Mouse (Mus musculus): ENCODE results near the gene Prrxl1. TPM values are rescaled to one million over a fixed set of nuclear protein-coding genes. Genes with fewer than 3 reads are reported as not detected.
A peak's percentile ranks its signal among the peaks of the same experiment; 100 is the strongest.

The Prrxl1 gene
- total RNA-seq (2021): not detected
- long read RNA-seq, experiment 1: 0 reads
- long read RNA-seq, experiment 2: 0 reads

- peak; percentile 35 for DNase-seq
- H3K27ac ChIP-seq: no peak within 1 kb of the TSS
- intact Hi-C loops (cut with DNase I): no loop called here
- peak within 1 kb of the TSS; percentile 57 for H3K4me3 ChIP-seq
- TF ChIP-seq CTCF (IDR thresholded peaks at IDR 0.05): no peak
Measured at GRCm38 (mm10) chr14:32599290-32600041, at the start of gene Prrxl1. Prrxl1 (plus strand) TSS chr14:32599407.

GRCm38 (mm10) chr14:32551854-32552253 lies 47.4 kb upstream of the Prrxl1 start:
- peak; percentile 31; the same call in 1 of the 2 replicates for TF ChIP-seq CTCF (IDR thresholded peaks at IDR 0.05)
- H3K27ac ChIP-seq: no peak overlapping the region
- H3K4me3 ChIP-seq: no peak overlapping the region
- DNase-seq: no peak
- intact Hi-C loops (cut with DNase I): no loop called here

DNA sequence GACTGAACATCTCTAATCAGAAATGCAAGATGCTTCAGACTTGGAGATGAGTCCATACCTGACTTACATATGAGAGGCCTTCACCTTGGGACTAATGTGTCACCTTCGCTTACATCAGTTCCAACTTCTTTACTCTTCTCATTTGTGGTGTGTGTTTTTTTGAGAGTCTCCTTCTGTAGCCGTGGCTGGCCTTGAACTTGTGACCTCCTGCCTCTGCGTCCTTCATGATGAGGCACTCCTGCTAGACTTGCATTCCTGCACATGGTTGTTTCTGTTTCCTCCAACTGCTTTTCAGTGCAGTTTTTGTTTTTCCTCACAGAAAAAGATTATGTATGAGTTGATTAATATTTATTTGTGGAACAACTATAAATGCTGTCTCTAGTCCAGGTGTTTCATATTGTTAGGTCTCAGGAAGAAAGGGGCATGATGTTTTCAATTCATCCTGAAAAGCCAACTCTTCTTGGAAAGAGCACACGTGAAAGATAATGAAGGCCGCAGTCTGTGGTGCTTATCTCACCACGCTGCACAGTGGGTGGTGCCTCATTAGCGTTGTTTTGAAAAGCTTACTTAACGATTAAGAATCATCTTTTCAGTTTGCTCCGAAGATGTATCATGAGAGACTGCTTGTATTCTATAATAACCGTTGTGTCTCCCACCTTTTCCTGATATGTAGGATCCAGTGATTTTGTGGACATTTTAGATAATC lies 45.9 kb upstream of the Prrxl1 start:
- no peak for DNase-seq
- no peak overlapping the region for H3K27ac ChIP-seq
- intact Hi-C loops (cut with DNase I): no loop called here
- H3K4me3 ChIP-seq: no peak overlapping the region
- no peak for TF ChIP-seq CTCF (IDR thresholded peaks at IDR 0.05)

GRCm38 (mm10) chr14:32554860-32555526 lies 44.2 kb upstream of the Prrxl1 start:
- H3K4me3 ChIP-seq: no peak overlapping the region
- no peak for TF ChIP-seq CTCF (IDR thresholded peaks at IDR 0.05)
- intact Hi-C loops (cut with DNase I): no loop called here

DNA sequence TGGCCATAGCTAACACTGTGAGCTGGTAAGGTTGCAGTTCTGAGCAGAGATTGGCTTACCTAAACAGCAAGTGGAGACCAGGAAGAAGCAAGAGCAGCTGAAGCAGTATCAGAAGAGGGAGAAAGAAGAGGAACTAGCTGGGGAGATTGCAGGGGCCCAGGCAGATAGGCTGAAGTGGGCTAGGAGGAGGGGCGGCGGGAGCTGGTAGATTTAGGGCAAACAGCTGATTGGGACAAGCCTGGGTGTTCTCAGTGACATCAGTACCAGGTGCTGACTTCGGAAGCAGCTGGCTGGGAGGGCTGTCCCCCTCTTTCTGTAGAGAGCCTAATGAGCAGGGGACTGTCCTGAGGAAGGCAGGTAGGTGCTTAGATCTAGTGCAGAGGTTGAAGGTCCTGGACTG lies 37.8 kb upstream of the Prrxl1 start:
- TF ChIP-seq CTCF (IDR thresholded peaks at IDR 0.05): no peak
- no peak overlapping the region for H3K27ac ChIP-seq

More at GRCm38 (mm10) chr14:32554860-32555526, 44.2 kb upstream of the Prrxl1 start:
- no peak overlapping the region for H3K27ac ChIP-seq
- no peak for DNase-seq

GRCm38 (mm10) chr14:32563661-32564060 lies 35.5 kb upstream of the Prrxl1 start:
- Histone ChIP-seq H3K27ac (no peak overlapping the region), H3K4me3 (no peak overlapping the region)
- no peak for TF ChIP-seq CTCF (IDR thresholded peaks at IDR 0.05)
- intact Hi-C loops (cut with DNase I): no loop called here
- no peak for DNase-seq

More for the DNA sequence above, 37.8 kb upstream of the Prrxl1 start:
- DNase-seq: no peak
- no peak overlapping the region for H3K4me3 ChIP-seq
- intact Hi-C loops (cut with DNase I): no loop called here

GRCm38 (mm10) chr14:32572519-32572918 lies 26.7 kb upstream of the Prrxl1 start:
- H3K4me3 ChIP-seq: no peak overlapping the region
- intact Hi-C loops (cut with DNase I): no loop called here
- no peak overlapping the region for H3K27ac ChIP-seq
- no peak for DNase-seq
- TF ChIP-seq CTCF (IDR thresholded peaks at IDR 0.05): peak; percentile 8; the same call in 1 of the 2 replicates

DNA sequence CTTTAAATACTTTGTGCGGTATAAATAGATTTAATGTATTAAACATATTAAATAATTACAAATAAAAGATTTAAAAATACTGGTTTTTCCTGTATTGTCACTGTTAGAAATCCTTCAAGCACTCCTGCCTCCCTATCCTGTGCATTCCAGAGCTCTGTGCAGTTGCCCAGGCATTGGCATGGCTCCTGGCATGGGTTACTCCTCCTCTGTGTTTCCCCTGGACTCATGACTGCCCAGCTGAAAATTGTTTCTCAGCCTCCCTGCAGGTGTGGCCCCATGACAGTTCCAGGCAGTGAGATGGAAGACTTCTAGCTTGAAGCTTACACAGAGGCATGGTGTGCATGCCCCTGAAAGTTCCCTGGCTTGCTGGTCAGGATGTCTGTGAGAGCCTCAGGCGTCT lies 20.8 kb upstream of the Prrxl1 start:
- intact Hi-C loops (cut with DNase I): no loop called here
- Histone ChIP-seq H3K4me3 (no peak overlapping the region), H3K27ac (no peak overlapping the region)
- no peak for DNase-seq
- no peak for TF ChIP-seq CTCF (IDR thresholded peaks at IDR 0.05)

GRCm38 (mm10) chr14:32583696-32584095 lies 15.5 kb upstream of the Prrxl1 start:
- intact Hi-C loops (cut with DNase I): no loop called here
- H3K4me3 ChIP-seq: no peak overlapping the region
- DNase-seq: no peak
- TF ChIP-seq CTCF (IDR thresholded peaks at IDR 0.05): no peak
- H3K27ac ChIP-seq: no peak overlapping the region

GRCm38 (mm10) chr14:32587013-32587784 lies 12.0 kb upstream of the Prrxl1 start:
- TF ChIP-seq CTCF (IDR thresholded peaks at IDR 0.05): peak; percentile 92
- H3K27ac ChIP-seq: no peak overlapping the region
- peak; percentile 78 for DNase-seq

DNA sequence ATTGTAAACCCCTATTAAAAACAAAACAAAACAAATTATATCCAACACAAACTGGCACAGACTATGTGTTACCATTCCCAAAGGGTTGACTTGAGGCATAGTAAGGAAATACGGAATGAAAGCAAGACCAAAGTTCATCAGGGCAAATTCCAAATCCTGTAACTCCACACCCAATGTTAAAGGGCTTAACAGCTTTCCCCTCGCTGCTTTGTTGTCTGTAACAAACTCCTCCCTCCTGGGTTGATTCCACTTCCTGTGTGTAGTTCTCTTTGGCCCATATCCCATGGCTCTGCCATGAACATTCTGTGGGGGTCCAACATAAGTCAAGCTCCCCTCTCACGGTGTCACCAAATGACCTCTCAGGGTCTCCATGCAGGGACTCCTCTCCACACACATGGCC lies 8.8 kb upstream of the Prrxl1 start:
- Histone ChIP-seq H3K27ac (no peak overlapping the region), H3K4me3 (no peak overlapping the region)
- intact Hi-C loops (cut with DNase I): no loop called here
- DNase-seq: no peak
- no peak for TF ChIP-seq CTCF (IDR thresholded peaks at IDR 0.05)

More at GRCm38 (mm10) chr14:32587013-32587784, 12.0 kb upstream of the Prrxl1 start:
- no peak overlapping the region for H3K4me3 ChIP-seq
- intact Hi-C loops (cut with DNase I): loop anchor here (1.0 kb wide), 1 partner anchor 56 kb away; no protein-coding TSS in a partner anchor

All from gastrocnemius, adult 2 months (tissue).